Mouse (Mus musculus): ENCODE measurements around the gene Bmpr1b.

GRCm38 (mm10) chr3:141811348-141811747, 357.9 kb downstream of the Bmpr1b start:
- TF ChIP-seq POLR2A (IDR thresholded peaks at IDR 0.05; ENCODE audit: control insufficient read depth, extremely low read depth, insufficient read depth, low read length, poor library complexity) (no peak), CTCF (IDR thresholded peaks at IDR 0.05; ENCODE audit: borderline replicate concordance, control insufficient read depth, extremely low read depth, insufficient read depth, low read length, poor library complexity) (no peak)
